Mouse (Mus musculus) retina, postnatal 1 day (tissue): Measurements from ENCODE around the gene Ugt1a7c.
"Not testable (repeated sequence)": the region's sequence is repeated elsewhere in the genome, so short reads cannot be mapped to it uniquely, and the experiment has no call there.

Experiments used
- DNase-seq: peaks from one replicate; pipeline ENCODE4 v3.0.0-alpha.2; 2012

Gene Ugt1a7c

DNA sequence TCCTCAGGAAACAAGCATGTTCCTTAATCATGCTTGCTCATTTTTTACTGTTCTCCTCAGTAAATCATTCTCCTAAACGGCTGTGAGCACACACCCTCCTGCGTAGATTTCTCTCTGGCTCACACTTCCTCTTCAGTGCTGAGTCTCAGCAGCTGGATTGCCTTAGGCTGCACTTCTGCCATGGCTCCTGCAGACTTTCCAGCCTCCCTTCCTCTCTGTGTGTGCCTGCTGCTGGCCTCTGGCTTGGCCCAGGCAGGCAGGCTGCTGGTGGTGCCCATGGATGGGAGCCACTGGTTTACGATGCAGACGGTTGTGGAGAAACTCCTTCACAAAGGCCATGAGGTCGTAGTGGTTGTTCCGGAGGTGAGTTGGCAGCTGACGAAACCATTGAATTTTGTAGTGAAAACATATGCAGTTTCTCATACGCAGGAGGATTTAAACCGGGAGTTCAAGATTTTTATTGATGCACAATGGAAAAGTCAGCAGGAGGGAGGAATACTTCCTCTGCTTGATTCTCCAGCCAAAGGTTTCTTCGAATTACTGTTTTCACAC, at the start of gene Ugt1a7c:
Gene Ugt1a7c, plus strand, starts transcription at position 122 of the 552 bp plus-strand sequence.
- DNase-seq: no peak

DNA sequence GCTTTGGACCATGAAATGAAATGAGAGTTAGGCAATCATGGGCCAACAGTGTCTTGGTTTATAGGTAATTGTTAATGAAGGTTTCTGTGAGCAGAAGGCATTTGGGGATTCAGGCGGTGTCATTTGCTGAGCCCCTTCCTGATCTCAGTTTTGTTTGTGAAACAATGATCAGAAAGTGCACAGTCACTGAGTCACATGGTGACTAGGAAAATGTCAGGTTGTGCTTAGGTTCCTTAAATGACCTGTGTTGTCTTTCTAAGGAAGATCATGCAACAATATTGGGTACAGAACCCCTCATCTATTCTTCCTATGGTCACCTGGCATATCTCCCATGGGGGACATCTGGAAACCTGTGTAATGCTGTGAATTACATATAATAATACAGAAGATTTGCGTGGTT, 47.5 kb upstream of the Ugt1a7c start:
- DNase-seq: not testable (repeated sequence)

DNA sequence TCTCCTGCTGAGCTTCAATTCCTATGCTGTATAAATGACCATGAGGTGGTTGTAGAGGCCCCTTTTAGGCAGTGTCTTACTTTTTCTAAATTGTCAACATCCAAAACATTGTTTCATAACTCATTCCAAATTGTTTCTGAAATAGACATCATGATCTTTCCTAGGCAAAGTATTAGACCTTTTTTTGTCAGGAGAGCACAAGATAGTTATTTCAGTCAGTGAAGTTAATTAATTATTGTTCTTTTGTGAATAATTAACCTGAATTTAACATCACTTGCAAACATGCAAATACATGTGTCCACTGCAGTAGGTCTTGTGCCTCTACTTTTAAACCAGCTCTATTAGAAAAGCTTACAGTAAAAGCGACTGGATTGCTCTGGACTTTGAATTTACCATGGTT, 39.8 kb upstream of the Ugt1a7c start, which contains the start of gene Ugt1a10:
Gene Ugt1a10, plus strand, starts transcription at position 301 of the 400 bp plus-strand sequence.
- no peak for DNase-seq

DNA sequence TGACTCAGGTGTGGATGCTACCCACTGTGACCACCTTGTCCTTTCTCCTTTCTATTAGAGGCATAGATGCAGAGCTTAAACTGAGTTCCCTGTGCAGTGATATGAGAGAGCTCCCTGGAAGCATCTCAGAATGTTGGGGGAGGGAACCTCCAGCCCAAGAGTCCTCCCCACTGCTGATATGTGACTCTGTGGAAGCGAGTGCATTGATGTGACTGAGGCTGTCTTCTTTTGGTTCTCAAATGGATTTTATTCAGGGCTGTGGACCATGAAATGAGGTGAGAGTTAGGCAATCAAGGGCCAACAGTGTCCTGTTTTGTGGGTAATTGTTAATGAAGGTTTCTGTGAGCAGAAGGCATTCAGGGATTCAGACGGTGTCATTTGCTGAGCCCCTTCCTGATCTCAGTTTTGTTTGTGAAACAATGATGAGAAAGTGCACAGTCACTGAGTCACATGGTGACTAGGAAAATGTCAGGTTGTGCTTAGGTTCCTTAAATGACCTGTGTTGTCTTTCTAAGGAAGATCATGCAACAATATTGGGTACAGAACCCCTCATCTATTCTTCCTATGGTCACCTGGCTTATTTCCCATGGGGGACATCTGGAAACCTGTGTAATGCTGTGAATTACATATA, 28.3 kb upstream of the Ugt1a7c start:
- not testable (repeated sequence) for DNase-seq

DNA sequence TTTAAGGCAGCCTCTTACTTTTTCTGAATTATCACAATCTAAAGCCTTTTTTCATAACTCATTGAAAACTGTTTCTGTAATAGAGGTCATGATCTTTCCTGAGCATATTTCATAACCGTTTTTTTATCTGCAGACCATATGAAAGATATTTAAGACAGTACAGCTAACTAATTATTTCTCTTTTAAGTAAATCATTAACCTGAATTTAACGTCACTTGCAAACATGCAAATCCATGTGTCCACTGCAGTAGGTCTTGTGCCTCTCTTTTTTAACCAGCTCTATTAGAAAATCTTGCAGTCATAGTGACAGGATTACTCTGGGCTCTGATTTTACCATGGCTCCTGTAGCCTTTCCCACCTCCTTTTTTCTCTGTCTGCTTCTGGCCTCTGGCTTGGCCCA, 24.4 kb upstream of the Ugt1a7c start, which contains the start of gene Ugt1a9:
Gene Ugt1a9, plus strand, starts transcription at position 306 of the 400 bp plus-strand sequence.
- no peak for DNase-seq

DNA sequence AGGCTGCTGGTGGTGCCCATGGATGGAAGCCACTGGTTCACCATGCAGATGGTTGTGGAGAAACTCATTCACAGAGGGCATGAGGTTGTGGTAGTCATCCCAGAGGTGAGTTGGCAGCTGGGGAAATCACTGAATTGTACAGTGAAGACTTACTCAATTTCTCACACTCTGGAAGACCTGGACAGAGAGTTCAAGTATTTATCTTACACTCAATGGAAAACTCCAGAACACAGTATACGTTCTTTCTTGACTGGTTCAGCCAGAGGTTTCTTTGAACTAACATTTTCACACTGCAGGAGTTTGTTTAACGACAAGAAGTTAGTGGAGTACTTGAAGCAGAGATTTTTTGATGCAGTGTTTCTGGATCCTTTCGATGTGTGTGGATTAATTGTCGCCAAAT, 24.0 kb upstream of the Ugt1a7c start:
- DNase-seq: no peak

DNA sequence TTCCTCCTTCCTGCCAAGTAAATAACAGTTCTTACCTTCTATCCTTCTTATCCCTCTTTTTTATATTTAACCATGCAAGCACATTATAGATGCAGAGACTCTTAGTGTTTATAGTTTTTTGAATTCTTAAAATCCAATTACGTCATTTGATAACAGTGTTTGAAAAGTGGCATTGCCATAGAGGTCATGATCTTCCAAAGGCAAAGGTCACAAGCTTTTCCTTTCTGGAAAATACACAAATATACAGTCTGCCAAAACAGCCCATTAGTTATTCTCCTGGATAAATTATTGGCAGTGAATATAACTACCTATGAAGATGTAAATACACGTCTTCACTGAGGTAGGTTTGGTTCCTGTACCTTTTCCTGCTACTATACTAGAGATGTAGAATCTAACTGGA, 20.4 kb upstream of the Ugt1a7c start:
- DNase-seq: no peak

DNA sequence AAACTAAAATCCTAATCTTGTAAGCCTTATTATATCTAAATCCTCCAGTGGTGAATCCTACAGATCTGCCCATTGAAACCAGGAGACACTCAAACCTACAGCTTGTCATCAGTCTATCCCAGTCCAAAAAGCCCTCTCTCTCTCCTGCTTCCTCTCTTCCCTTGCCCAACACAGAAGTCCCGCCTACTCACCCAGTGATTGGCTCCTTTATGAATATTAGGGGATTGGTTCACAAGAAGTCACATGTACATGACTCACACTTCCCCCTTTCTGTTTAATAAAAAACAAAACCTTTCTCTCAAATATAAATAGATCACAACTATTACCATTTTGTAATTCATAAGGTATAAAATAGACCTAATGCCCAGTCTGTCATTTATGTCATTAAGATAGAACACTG, 17.7 kb upstream of the Ugt1a7c start:
- DNase-seq: no peak

DNA sequence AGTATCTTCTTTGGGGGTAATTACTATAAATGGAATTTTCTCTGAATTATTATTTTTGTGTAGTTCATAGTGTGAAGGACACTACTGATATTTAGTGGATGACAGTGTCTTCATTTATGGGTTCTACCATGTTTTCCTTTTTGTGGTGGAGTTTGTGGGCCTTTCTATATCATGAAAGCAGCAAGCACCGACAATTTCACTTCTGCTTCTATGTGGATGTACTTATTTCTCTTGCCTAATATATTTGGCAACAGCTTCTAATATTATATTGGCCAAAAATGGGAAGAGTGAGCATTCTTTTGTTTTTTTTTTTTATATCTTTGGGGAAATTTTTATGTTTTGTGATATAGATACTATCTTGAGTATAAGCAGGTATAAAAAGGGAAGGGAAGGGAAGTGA, 13.2 kb upstream of the Ugt1a7c start:
- DNase-seq: no peak

DNA sequence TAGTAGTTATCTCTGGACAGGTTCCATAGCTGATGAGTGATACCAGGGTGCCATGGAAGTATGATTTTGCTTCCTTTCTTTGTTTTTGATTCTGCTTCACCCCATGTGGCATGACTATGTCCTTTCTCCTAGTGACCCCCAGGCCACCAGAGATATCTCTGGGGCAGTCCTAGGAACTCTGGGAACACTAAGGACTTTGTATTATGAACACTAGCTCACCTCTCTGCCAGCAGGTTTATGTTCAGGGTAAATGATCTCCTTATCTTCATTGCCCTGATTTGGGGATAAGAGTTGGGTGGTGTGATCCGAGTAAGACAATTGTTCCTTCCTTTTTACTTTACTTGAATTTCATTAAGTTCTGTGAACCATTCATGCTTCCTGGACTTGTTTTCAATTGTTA, 8.7 kb upstream of the Ugt1a7c start:
- DNase-seq: no peak

DNA sequence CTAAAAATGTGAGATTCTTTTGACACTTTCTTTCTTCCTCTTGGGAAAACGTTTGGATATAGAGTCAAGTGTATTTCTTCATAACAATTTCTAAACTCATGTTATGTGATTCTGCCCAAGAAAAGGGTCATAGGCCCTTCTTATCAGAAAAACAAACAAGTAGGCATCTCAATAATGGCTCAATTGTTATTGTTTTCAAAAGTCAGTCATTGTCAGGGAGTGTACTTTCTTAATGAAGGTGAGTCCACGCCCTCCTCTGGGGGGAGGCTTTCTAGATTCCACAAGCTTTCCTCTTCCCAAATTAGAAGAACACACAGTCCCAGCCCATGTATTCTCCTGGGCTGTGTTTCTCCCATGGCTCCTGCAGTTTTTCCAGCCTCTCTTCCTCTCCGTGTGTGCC, 7.3 kb upstream of the Ugt1a7c start, which contains the start of gene Ugt1a8:
Gene Ugt1a8, plus strand, starts transcription at position 301 of the 400 bp plus-strand sequence.
- no peak for DNase-seq

DNA sequence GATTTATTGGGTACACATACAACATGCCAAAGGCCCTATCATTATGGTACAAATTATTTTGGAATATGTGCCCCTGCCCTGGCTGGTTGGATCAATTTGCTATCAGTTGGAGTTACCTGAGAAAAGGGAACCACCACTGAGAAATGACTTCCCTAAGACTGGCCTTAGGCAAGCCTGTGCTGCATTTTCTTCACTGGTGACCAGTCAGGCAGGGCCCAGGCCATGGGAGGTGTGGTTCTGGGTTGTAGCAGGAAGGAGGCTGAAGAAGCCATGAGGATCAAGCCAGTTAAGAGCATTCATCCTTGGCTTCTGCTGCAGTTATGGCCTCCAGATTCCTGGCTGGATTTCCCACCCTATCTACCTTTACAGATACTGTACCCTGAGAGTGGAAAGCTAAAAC, 2.5 kb upstream of the Ugt1a7c start:
- DNase-seq: no peak

DNA sequence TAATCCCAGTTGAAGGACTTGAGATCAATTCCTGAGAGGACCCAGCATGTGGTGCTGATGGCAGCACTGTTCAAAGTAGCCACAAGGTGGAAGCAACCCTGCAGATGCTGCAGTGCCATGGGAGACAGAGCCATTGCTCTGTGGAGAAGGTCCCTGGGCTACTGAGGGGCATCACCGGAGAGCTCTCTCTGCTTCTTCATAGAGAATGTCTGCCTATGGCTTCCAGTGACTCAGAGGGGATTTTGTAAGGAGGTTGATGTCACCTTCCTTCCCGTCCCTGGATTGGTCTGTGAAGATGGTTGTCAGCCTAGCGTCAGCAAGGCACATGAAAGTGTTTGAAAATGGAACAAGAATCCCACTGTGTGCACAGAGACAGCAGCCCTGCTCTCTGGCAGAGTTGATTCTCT, 589 bp upstream of the Ugt1a7c start:
- peak; percentile 4 for DNase-seq

DNA sequence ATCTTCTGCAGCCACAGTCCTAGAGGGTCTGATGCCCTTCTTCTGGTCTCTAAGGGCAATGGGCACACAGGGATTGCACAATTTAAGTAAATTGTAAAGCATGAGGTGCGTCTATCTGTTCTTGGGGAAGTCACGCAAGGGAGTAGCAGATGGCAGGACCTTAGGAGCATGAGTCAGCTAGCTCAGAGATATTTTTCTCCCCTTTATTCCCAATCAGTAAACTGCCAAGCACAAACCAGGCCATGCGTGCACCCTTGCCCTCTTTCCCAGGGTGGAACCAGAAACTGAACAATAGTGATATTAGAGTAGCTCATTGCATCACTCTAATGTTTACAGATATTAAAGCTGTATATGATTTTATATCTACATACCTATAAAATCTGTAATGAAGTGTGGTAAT, 3.7 kb downstream of the Ugt1a7c start:
- DNase-seq: not testable (repeated sequence)

DNA sequence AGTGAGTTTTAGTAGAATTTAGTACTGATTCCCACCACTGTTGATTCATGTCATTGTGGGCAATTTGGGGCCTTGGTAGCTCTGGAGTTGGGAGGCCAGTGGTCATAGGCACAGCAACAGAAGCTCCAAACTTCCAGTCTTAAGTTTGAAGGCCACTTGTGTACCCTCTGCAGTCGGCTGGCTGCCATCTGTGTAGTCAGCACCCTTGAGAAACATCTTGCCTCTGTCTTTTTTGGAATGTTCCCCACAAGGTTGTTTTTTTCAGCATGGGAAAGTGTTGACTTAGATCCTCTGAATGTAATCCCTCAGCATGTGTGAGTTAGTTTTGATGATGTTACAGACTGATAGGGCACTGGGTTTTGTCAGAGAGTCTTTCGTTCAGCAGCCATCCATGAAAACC, 4.8 kb downstream of the Ugt1a7c start:
- not testable (repeated sequence) for DNase-seq

DNA sequence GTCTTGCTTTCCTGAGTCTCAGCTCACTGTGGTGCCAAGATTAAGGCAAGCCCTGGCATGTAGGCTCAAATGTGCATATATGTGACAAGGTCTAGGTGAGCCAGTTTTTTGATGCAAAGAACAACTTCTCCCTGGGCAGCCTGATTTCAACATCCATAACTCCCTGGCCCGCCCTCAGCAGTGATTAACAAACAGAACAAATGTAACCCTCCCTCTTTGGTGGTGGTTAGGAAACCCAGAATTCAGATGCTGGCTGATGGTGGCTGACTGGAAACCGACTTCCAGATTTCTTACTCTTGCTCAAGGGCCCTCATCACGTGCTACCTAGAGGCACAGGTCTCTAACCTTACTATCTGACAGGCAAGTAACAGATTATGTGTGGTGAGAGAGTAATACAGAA, 8.2 kb downstream of the Ugt1a7c start, which contains the start of gene Ugt1a6b:
Gene Ugt1a6b, plus strand, starts transcription at position 234 of the 400 bp plus-strand sequence.
- not testable (repeated sequence) for DNase-seq

DNA sequence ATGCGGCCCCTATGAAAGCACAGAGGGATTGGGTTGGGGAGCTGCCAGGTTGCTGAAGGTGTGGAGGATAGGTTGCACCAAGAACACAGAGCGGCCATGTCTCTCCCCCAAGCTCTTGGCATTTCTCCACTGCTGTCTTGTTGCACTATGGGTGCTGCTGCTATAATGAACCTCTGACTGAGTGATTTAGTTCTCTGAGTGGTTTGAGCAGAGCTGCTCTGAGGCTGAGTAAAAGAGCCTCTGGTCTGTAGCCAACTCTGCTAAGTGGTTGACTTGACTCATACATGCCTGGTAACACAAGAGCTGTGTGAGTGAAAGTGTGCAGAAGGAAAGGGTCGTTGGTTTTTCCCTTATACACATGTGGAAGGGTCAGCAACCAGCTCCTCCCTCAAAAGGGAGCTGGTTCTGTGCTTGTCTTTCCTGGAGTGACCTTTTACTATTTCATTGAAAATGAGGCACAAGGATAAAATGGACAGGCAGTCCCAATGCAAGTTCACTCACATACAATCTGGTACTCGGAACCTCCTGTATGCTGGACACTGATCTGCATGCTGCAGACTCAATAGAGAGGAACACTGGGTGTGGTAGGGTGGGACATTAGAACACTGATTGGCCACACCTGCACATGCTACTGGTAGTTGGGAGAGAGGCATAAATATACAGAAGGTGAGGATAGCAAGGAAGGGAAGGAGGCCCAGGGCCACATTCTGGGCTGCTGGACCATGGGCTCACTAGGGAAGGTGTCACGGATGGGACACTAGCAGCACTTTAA, 9.0 kb downstream of the Ugt1a7c start:
- DNase-seq: not testable (repeated sequence)

DNA sequence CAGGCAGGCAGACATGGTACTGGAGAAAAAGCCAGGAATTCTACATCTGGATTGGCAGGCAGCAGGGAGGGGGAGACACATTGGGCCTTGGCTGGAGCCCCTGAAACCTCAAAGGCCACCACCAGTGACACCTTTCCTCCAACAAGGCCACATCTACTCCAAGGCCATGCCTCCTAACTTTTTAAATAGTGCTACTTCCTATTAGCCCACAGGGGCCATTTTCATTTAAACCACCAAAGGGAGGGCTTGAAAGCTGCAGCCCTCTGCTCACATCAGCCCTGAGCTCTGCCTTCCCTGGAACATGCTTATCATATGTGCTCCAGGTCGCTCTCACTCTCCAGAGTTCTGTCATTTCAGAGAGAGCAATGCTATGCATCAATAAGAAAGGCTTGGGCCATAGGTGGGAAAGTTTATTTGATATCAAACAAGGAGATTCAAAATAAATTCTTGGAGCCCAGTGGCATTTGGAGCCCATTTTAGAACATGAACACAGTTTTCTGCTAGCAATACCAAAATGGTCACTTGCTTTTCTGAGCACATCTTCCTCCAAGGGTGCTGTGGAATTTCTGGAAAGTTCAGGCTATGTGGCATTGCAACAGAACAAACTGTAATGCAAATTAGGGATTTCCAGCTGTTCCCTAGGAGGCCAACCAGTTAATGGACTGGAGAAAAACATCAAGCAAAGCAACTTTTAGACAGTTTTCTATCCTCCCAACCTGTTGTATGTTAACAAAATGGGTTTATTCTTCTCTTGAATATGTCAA, 10.0 kb downstream of the Ugt1a7c start:
- no peak for DNase-seq

DNA sequence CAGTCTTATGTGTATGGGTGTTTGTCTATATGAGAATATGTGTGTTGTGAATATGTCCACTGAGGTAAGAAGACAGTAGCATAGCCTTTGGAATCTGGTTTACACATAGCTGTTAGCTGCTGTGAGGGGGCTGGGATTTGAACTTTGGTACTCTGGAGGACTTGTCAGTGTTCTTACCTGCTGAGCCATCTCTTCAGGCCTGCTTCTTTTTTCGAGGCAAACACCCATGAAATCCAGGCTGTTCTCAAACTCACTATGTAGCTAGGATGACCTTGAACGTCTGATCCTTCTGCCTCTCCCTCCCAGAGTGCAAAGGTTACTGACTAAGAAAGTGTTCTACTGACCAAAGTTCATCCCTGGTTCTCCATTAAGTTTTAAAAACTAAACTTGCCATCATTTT, 10.8 kb downstream of the Ugt1a7c start:
- no peak for DNase-seq

DNA sequence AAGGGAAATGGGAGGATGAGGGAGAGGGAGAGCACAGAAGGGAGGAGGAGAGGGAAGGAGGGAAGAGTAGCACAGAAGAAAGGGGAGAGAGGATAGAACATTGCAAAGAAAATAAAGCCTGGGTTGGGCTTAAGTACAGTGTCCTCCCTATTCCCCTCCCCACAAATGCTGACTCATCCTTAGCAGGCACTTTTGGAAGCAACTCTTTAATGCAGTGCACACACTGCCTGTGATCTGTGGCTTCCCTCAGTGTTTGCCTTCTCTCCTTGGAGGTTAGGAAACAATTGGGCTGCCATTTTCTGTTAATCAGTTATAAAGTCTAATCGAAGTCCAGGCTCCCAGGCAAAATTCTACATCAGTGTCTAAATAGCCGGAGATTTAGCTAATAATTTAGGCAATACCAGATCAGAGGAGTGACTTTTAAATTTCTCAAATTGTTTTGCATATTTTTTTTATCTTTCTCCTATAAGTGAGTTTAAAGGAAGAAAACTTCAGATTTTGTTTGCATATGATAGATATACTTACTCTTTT, 14.2 kb downstream of the Ugt1a7c start:
- not testable (repeated sequence) for DNase-seq

DNA sequence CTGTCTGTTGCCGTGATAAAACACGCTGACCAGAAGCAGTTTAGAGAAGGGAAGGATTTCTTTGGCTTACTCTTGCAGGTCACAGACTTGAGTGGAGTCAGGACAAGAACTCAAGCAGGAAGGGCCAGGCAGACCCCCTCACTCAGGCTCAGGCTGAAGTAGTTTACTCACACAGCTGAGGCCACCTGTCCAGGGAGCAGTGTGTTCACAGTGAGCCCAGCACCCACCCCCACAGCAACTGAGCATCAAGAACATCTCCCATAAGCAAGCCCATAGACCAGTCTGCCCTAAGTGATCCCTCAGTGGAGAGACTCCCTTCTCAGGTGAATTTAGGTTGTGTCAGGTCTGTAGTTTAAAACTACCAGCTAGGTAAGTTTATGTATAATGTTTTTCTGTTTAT, 14.7 kb downstream of the Ugt1a7c start:
- DNase-seq: not testable (repeated sequence)

DNA sequence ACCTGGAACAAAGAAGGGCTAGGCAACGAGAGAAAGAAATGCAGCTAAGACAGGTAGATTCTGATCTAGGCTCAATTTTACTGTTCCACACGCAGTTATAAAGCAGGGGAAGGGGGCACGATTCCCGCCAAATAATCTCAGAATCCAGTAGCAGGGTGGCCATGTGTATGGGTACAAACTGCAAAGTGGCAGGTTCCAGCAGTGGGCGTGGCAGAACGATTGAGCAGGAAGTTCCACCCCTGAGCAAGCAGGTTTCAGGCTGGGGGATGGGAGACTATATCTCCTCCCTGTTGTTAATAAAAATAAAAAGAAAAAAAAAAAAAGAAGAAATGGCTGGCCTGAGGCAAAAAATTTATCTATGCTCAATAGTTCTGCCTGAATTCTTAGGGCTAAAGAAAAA, 17.9 kb downstream of the Ugt1a7c start:
- not testable (repeated sequence) for DNase-seq

DNA sequence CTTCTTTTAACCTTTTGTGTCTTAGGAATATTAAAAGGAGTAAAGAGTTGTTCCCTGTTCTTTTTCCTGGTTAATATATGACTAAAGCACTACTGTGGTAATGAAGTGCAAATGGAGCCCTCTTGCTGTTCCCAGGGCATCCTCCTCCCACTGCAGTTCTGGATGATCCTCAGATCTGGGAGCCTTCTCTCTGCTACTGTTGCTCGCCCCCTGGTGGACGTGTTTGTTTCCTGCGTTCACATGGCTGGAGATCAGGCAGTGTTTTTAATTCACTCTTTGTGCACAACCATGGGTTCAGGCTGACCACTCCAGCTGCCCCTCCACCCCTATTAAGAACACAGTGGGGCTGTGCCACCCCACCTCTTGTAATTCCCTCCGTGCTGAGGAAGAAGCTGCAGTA, 25.7 kb downstream of the Ugt1a7c start:
- DNase-seq: not testable (repeated sequence)
